Mouse (Mus musculus) heart, adult 18-20 months (tissue): ENCODE measurements around the gene Boc. TPM values are rescaled to one million over a fixed set of nuclear protein-coding genes. Genes with fewer than 3 reads are reported as not detected.
"Not testable (repeated sequence)": the region's sequence is repeated elsewhere in the genome, so short reads cannot be mapped to it uniquely, and the experiment has no call there.

ENCODE experiments used
- DNase-seq, 2 experiments: peaks; one replicate each; pipeline ENCODE4 v3.0.0; 2021 to 2022; ENCODE audit warnings: mixed read lengths in 1 of 2
- microRNA-seq, 2 experiments: library from miRNA; unstranded; fragments of <30 nt; microRNA quantifications; one replicate each; pipeline ENCODE4 v1.2.0; 2022
- total RNA-seq, 2 experiments: library from RNA; stranded (reverse); gene quantifications; 2 replicates each; pipeline ENCODE4 v1.2.3; 2021

Boc gene
- total RNA-seq, 2 experiments from 2014 or later = 3.5 to 4.8 TPM

DNA sequence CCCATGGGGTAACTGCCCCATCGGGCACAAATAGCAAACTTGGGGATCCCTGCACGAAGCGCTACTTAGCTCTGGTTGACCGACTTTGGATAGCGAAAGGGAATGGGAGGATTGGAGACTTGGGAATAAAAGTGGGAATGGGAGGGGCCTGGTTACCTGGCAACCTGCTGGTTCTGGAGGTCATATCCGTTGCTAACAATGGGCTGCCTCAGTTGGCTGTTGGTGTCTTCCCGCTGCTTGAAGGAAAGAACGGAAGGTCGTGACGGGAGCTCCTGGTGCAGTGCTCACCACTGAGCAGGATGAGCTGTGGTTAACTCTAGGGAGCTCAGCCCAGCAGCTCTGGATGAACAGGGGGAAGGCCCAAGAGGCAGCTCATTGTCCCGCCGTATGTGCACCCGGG lies 71.5 kb downstream of the Boc start:
- peak in 1 of 2 experiments; percentile 1 for DNase-seq

DNA sequence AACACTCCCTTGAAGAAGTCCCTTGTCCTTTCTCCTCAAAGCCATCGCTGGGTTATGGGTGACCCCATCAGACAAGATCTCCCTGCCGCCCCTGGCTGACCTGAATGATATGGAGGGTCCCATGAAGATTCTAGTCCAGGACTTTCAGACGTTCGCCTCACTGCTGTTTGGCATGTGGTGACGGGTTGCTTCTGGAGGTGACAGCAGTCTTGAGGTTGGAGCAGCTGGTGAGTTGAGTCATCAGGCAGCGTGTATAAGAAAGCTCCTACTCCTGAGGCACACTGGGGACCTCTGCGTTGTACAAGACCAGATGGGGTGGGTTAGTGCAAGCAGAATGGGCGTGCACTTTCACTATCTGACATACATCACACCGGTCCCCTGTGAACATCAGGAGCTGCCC lies 72.1 kb downstream of the Boc start:
- no peak for DNase-seq

DNA sequence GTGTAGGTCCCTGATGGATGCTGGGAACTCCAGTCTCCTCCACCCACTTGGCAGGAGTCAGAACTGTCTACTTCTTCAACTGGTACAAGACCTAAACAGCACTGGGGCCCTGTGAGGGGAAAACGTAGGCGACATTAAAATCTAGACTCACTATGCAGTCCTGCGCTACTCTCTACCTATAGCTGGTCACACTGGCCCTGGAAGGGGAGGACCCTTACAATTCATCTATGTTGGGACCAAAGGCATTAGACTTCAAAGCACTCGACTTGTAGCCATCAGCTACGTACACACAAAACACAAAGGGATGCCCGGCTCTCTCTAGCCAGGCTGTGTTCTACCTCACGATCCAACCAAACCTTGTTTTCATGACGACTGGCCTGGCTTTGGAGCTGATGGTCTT lies 73.0 kb downstream of the Boc start:
- no peak for DNase-seq

DNA sequence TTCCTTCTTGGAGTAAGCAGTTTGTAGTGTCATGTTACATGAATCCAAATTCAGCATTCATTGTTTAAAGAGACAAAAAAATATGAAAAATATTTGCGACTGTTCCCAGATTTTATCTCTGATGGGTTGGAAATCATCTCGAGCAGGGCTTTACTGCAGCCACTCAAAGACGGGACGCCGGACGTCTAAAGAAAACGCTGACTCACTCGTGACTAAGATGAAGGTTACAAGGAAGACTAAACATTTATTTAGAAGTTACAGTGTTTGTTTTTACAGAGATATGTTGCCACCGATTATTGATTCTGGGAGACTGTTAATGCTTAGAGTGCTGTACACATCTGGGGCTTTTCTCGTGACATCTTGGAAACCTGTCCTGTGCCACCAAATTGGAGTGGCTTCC lies 73.9 kb downstream of the Boc start:
- no peak for DNase-seq

DNA sequence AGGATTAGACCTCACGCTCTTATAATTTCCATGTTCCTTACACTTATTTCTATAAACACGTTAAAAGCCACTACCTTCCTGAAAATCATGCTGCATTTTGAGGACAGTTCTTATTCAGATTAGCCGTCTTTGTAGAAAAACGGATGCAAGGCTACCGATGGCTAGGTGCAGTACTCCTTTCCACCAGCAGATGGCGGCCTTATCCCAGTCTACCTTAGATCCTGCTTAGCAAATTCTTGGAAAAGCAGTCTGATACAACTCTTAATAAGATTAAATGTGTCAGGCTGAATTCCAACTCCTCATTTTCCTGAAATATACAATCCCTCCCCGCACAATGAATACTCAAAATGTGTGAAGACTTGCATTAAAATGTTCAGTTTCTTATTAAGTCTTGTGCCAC lies 74.6 kb downstream of the Boc start:
- DNase-seq = peak; percentile 67 to 90

DNA sequence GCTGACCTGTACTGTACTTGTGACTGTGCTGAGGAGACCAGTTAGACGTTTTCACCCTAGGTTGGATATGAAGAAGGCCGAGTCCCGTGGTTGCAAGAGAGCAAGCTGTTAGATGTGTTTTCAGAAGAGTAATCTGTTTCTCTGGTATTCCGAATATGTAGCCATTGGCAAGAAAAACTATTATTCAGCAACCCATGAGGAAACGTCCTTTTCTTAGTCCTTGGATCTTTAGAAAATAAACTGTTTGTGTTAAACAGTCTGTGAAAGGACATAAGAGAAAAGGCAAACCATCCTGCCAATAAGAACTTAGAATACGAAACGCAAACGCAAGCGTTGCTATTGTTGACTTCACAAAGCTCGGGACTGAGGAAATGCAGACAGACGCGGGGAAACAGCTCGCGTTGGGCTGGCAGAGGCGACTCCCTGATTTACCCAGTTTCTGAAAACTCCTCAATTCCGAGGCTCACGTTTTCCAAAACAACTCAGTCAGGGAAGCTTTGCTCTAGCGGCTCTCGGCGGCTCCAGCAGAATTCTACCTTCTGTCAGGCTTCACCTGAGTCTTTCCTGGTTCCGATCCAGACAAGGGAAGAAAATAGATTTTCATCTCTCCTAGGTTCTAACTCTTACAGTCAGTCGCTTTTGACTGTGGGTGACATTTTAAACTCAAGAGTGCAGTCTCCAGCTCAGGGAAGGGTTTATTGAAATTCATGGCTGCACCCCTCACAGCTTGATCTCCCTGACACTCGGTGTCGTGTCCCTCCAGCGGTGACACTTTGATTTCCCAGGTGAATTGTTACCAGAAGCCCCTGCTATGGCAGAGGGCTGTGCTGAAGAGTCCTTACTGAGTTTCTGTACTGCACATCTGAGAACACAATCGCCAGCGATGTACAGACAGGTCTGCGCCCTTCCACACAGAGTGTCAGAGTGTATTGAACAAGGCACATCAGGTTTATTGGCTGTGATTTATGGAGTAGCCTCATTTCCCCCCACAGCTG lies 76.8 kb downstream of the Boc start:
- no peak for DNase-seq

DNA sequence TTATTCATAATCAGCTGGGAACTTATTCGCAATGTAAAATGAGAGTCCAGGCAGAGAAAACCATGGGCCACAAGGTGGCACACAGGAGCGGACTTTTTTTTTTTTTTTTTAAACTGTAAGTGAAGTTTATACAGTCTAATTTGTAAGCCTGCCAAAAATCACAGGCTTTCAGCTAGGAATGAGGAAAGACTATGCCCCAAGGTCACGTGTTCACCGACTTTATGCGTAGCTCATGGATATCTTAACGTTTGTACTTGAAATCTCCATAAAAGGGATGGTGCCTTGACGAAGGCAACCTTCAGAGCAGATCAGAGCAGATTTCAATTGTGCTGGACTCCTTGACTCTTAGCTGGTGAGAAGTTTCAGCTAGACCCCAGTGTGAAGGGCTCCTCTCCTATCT lies 78.1 kb downstream of the Boc start:
- no peak for DNase-seq

DNA sequence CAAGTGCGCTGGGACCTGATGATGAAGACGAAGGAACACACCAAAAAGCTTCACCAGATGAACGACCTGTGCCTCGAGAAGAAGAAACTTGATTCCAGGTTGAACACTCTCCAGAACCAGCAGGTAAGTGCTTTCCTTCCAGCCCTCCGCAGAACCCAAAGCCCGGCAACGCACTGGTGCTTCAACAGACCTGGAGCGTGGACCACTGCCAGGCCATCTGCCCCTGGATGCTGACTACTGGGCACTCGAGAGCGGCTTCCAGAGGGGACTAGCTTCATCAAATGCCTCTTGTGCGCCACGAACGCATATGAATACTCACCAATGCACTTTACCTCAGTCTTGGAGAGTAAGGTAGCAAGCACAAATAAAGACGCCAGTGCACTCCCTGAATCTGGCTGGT lies 78.8 kb downstream of the Boc start:
- no peak for DNase-seq

DNA sequence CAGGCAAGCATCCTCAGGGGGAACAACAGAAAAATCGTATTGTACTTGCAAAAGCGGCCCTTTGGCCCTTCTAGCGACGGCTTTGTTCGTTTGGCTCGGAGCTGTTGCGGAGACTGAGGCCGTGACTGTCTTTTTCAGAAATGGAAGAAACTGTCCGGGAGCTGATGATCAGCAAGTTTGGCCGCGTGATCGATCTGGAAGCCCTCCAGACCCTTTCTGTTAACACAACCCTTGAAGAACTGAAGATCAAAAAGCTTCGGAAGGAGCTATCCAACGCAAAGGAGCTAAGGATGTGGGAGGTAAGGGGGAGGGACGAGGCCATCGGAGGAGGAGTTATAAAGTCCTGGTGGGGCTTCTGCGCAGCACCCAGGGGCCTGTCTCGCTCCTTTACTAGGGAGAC lies 79.9 kb downstream of the Boc start:
- no peak for DNase-seq

DNA sequence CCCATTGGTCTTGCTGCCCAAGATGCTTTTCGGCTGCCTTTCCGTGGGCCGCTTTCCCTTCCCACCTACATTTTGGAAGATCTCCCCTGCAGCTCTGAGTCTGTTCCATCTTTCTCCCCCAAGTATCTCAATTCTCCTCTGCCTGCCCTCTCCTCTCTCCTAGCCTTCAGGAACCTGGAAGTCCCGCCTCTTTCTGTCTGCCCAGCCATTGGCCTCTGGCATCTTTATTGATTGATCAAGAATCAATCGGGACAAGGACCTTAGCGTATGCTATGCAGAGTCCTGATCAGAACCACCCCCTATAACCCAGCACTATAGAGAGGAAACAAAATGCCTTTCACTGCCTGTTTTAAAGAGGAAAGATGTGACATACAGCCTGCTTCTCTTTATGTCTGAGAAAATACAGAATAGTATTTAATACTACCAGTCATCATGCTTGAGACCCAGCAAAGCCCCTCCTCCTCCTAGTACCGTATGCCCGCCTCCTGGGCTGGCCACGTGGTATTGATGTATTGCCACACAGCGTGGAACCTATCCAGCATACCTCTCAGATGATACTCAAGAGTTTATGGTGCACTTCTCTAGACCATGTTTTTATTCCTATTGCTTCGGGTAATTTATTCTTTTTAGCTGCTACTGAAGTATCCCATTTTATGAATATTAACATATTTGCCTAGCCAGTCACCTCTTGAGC lies 82.9 kb downstream of the Boc start:
- DNase-seq = no peak

DNA sequence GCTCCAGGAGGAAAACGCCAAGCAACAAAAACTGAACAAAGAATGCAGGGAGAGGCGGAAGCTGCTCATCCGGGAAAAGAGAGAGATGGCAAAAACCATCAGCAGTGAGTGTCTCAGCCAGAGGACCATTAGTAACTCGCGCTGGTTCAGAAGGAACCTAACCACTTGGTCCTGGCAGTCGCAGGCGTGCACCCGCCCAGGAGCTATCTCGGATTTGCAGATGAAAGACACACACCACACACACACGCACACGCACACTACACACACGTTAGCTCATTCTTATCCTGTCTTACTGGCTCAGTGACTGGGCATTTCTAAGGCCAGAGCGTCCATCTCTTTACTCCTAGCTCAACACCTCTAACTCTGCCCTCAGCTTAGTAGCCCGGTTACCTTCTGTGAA lies 83.4 kb downstream of the Boc start:
- DNase-seq = no peak

DNA sequence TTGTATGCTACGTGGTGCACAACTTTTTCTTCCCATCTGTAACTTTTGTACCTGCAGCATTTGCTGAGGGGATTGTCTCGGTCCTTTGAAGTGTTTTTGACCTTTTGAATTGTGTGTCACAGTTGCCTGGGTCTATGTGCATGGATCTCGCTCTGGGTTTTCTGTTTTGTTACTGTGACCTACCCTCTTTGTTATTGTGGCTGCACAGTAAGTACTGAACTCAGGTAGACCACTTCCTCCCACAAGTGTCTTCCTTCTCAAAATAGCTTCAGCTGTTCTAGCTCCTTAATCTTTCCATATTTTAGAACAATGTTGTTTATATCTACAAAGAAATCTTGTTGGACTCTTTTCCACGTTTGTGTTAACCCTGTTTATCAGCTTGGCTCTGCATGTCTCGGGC lies 97.8 kb downstream of the Boc start:
- no peak for DNase-seq

DNA sequence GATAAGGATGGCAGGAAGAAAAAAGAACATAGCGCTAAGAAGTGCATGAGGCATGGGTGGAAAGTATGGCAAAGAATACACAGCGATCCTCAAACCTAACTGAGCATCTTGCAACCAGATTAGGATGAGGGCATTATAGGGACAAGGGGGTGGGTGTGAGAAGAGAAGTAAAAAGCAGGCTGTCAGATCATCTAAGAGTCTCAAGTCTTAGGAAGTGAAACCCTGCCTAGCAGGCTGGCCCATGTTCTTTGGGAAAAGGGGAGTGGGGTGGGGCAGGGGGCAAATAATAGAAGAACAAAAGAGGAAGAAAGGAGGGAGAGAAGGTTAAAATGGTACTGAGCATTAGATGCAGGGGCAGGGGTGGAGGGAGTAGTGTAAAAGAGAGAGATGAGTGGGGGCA lies 99.9 kb downstream of the Boc start:
- no peak for DNase-seq

DNA sequence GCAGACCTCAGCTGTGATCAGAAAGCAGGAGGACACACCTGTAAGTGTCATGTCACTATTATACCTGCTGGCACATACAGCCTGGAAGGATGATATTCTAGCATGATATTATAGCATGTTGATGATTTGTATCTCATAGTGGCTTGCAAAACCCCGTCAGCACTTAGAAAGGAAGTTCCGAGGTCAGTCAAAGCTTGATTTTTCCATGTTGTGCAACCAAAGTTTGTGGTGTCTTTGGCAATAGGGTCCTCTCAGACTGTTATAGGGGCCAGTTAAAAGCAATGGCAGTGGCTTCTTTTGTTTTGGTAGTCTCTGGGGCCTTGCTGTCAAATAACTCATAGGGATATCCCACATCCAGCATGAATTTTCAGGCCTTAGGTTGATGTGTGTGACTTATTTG lies 100.8 kb downstream of the Boc start:
- no peak for DNase-seq

DNA sequence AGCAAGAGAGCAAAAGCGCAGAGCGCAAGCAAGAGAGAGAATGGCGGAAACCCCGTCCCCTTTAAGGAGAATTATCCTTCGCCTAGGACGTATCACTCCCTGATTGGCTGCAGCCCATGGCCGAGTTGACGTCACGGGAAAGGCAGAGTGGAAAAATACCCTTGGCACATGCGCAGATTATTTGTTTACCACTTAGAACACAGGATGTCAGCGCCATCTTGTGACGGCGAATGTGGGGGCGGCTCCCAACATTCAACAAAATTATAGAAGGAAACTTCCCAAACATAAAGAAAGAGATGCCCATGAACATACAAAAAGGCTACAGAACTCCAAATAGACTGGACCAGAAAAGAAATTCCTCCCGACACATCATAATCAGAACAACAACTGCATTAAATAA lies 116.8 kb downstream of the Boc start:
- DNase-seq = not testable (repeated sequence)

DNA sequence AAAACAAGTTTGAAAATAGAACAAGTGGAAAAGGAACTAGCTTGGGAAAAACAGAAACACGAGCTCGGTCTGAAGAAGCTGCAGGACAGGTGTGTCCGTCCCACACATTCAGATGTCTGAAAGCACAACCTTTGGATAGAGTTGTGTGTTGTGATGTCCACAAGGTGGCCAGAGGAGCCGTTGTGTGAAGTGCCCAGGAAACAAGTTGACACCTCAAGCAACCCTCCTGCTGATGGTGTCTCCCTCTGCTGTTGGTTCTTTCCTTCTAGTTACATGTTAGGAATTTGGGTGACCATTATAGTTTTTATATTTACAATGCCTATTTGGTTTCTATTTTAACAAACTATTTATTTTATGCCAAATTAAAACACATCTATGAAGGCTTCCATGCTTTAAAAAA lies 123.2 kb downstream of the Boc start:
- DNase-seq = no peak

Small RNAs within 50 kb of the gene (microRNA-seq; reads per million reads assigned to microRNA genes)
- 0 reads per million in 2 experiments for gene Mir3081

Other genes with a start within 250 kb of the Boc start
- under 1 TPM; 0.30 to 0.85 TPM for gene Sidt1, start 225.7 kb downstream of the Boc start, total RNA-seq
- 10 to 100 TPM in 1 of 2 experiments, 1 to 10 TPM in 1; 8.5 to 11.4 TPM for gene Spice1, start 211.8 kb downstream of the Boc start, total RNA-seq
- gene Cfap44, start 164.1 kb downstream of the Boc start, total RNA-seq = under 1 TPM in 1 of 2 experiments, not detected in 1; 0.59 TPM
- gene Nepro, start 165.4 kb upstream of the Boc start, total RNA-seq = 1 to 10 TPM; 3.6 to 4.5 TPM
- 10 to 100 TPM in 1 of 2 experiments, 1 to 10 TPM in 1; 9.1 to 11.1 TPM for gene Gtpbp8, start 187.5 kb upstream of the Boc start, total RNA-seq
- gene Cd200r1, start 206.8 kb upstream of the Boc start, total RNA-seq = under 1 TPM; 0.21 to 0.40 TPM